Mouse (Mus musculus): ENCODE results near the gene Zfp956. TPM values are rescaled to one million over a fixed set of nuclear protein-coding genes. Genes with fewer than 3 reads are reported as not detected.

Gene Zfp956
- 5.8 and 8.1 TPM in 2 replicates for total RNA-seq (2014; fragmentation: Nextera tagmentation)
- 7.5 and 7.8 TPM in 2 replicates for total RNA-seq (2017)

DNA sequence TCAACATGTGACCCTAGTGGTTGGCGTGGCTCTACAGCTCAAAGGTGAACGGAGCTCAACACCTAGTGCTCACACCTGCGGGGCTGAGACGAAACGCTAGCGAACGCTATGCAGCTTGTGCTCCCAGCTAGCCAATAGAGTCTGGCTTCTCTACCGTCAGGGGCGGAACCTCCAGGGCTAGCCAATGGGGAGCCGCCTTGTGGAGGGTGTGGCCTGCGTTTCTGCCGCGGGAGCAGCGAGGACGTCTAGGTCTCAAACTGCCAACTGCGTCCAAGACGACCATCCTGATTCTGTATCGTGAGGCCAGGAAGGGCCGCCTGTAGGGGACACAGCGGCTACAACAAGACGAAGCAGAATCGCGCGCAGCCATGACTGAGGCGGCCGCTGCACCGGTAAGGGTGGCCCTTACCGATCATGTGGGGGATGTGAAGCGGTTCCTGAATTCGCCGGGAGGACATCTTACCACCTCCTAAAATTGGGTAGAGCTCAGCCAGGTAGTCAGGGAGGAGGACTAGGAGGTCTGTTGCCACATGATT lies at the start of gene Zfp956:
Zfp956 (plus strand) TSS at position 200 of the 536 bp plus-strand sequence.
- peak; percentile 98 for ATAC-seq (replicated peaks; ENCODE audit: poor library complexity, severe bottlenecking)

DNA sequence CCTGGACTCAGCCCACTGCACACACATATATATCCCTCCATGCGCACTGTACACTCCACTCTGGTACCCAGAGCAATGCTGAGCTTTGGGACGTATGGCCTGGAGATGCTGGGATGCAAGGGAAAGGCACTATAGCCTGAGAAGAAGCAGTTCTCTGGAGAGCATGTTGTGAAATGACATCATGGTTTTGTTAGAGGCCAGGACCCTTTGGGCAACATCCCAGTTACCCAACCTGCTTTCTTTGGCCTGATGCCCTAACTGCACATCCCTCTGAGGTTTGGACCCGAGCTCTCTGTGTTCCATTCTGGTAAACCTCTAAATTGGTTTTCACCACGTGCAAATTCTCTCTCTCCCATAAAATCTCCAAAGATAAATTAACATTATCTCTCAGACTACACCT lies 49.6 kb upstream of the Zfp956 start:
- ATAC-seq (replicated peaks; ENCODE audit: poor library complexity, severe bottlenecking), result no peak

DNA sequence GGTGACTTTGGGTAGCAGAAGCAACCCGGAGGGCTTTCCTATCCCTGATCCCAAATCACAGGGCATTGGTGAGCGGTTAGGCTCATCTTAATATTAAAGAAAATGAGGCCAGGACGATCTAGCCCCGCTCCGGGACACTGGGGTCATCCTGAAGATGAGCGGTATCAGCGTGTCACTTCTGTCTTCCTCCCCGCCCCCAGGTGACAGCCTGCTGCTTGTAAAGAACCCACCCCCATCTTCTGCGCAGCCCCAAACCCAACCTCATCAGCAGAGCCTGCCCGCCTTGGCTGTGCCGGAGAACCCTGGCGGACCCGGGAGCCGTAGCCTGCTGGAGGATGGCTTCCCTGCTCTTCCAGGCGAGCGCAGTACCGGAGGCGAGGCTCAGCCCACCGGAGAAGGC lies 48.8 kb upstream of the Zfp956 start:
- ATAC-seq (replicated peaks; ENCODE audit: poor library complexity, severe bottlenecking), result no peak

DNA sequence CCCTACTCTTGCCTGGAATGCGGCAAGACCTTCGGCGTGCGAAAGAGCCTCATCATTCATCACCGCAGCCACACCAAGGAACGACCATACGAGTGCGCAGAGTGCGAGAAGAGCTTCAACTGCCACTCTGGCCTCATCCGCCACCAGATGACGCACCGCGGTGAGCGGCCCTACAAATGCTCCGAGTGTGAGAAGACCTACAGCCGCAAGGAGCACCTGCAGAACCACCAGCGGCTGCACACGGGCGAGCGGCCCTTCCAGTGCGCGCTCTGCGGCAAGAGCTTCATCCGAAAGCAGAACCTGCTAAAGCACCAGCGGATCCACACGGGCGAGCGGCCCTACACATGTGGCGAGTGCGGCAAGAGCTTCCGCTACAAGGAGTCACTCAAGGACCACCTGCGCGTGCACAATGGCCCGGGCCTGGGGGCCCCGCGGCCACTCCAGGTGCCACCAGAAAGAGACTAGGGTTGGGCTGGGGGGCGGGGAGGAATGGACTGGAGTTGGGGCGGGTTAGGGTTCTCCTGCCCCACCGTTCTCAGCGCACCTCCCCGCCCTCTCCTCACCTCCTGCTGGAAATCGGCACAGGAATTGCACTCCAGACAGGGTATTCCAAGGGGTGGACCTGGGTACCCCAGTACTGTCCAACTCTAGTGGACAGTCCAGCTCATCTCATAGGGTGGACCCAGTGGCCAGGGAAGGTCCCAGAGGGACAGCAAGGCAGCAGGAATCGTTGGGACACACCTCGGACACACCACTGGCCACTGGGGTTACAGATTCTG lies 48.1 kb upstream of the Zfp956 start:
- ATAC-seq (replicated peaks; ENCODE audit: poor library complexity, severe bottlenecking), result no peak

DNA sequence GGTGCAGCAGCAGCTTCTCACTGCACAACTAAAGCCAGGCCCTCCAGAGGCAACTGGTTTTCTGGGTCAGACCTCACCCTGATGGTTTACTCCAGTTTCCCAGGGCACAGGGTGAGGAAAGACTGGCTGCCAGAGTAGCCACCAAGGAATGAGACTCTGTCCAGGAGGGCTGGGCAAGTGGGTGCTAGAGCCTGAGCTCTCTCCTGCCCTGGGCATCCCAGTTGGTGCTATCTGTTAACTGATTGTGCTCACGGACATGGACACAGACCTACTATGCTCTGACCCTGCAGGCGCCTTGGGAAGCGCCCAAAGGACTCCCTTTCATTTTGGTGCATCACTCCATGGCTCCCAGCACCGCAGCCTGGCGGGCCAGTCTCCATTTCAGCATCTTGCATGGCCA lies 46.9 kb upstream of the Zfp956 start:
- no peak for ATAC-seq (replicated peaks; ENCODE audit: poor library complexity, severe bottlenecking)

DNA sequence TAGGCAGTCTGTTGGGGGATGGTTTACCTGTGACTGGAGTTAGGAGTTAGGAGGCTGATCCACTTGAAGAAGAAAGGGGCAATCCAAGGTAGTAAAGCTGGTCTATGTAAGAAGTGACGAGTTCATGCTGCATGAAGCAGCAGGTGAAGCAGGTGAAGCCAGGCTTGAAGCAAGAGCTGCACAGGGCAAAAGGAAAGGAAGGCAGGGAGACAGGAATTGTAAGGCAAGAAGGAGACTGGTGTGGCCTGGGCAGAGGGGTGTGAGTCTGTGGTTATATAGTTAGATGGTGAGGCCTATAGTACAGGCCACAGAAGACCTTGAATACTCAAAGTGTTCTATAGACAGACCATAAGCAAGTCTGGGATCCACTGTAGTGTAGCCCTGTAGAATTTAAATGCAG lies 44.2 kb upstream of the Zfp956 start:
- ATAC-seq (replicated peaks; ENCODE audit: poor library complexity, severe bottlenecking), result no peak

DNA sequence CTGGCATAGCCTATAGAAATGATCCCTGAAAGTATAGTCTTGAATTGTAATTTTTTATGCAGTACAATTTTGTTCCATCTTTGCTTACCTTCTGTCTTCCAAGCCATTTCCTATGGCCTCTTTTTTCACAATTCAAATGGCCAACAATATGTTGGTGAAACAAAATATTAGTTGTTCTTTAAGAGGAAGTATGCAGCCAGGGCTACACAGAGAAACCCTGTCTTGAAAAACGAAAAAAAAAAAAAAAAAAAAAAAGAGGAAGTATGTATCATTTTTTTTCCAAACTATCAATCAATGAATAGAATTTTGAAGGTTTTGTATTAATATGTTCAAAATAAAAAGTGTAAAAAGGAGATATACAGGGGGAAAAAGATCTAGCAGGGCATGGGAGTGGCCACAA lies 41.5 kb upstream of the Zfp956 start:
- ATAC-seq (replicated peaks; ENCODE audit: poor library complexity, severe bottlenecking), result peak; percentile 62

DNA sequence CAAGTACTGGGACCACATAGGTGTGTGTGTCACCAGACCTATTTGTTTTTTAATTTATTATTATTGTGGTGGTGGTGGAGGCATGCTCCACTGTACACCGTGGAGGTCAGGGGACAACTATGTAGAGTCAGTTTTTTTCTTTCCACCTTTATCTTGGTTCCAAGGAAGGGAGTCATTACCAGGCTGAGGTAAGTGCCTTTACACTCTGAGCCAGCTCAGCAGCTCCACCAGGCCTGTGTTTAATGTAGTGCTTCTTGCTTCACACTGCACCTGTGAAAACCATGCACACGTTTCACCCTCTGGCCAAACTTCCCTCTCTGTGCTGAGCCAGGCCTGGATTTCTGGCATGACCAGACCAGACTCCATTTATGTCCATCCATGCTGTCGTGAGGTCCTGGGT lies 40.2 kb upstream of the Zfp956 start:
- no peak for ATAC-seq (replicated peaks; ENCODE audit: poor library complexity, severe bottlenecking)

DNA sequence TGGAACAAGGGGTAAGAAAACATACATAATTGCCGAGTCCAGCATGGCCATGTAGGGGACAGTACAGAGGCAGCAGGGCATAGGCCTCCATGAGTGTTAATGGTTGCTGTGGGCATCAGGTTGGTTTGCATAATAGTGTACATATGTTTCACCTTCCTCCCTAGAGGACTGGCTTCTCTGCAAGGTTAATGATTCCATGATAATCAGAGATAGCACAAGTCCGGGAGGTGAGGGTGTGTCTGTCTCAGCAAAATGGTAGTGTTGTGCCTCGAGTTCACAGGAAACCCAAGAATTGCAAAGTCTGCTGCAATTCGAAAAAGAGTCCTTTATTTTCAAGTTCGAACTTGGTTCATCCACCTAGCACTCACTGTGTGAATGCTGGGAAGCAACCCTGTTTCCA lies 36.1 kb upstream of the Zfp956 start:
- no peak for ATAC-seq (replicated peaks; ENCODE audit: poor library complexity, severe bottlenecking)

DNA sequence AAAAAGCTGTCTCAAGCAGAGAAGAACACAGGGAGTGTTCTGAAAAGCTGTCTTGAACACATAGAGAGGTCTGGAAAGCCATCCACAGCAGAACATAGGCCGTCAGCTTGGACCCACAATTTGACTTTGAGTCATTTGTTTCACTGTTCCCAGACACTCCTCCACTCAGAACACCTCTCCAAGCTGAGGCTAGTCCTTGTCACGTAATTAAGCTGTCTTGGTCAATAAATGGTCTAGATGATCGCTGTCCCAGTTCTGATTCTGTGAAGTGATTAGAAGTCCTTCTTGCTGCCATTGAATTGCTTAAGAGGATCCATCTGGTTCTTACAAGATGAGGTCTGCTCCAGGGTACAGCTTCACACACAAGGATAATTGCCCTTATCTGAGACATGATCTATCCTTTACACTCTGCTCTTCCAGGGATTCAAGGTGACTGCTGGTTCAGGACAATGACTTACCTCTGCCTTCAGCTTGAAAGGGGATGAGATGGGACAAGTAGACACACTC lies 34.4 kb upstream of the Zfp956 start:
- ATAC-seq (replicated peaks; ENCODE audit: poor library complexity, severe bottlenecking), result no peak

DNA sequence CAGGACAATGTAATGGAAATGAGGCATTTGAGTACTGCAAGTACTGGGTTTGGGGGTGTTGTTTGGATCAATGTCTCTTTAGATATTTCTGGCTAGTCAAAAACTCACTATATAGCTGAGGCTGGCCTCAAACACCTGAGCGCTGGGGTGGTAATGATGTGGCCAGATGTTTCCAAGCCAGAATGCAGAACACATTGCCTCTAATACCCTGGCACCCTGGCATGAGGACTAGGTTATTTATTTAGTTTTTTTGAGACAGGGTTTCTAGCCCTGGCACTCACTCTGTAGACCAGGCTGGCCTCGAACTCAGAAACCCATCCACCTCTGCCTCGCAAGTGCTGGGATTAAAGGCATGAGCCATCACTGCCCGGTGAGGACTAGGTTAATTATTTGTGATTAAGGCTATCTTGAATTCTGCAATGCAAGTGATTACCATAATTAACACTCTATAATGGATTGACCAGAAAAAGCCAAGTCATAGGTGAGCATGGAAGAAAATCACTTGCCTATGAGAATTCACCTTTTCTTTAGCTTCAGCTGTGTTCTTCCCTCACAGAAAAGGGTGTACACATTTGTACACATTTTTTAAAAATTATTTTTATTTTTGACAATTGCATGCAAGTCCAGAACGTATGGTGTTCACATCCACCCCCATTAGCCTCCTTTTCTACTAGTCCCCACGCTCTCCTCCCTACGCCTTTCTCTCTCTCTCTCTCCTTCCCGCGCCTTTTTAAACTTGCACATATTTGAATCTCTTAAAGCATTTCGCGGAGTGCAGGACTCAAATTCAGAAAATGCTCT lies 33.3 kb upstream of the Zfp956 start:
- 0 out of 2 replicates have a peak, but pooled peaks have one; percentile 2 for ATAC-seq (replicated peaks; ENCODE audit: poor library complexity, severe bottlenecking)

DNA sequence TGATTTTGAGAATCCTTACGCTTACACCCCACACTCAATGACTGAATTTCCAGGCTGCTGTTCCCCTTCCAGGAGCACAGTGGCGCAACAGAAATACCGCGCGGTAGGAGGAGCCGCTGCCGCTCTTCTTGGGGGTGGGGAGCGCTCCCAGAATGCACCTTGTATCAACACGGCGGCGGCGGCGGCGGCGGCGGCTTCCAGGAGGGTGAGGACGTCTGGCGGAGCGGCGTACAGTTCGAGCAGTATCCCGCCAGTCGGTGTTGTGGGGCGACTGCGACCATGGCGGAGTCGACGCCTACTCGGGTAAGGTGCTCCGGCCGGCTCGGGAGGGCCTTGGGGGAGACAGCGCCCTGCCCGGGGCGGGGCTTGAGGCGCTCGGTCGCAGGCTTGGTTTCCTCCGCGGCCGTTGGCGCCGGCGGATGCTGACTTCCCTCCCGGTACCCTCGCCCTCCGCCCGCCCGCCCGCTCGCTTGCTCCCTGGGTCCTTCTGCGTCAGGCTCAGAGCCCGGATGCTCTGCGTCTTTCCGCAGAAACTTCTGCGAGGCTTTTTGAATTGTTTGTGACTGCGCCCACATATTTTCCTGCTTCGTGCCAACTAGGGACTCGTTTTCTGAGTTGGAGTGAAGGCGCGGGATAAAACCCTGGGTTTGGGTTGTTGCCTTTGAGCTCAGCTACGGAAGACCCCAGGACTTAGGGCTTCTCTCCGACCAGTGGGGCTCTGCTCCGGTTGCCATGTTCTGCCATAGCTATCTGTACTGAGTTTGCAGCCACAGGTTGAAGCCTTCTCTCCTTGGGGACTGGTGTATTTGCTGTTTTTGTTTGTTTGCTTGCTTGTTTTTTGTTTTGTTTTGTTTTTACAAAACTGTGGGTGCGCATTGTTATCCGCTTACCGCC lies 32.5 kb upstream of the Zfp956 start, which contains the start of gene Zfp212:
Zfp212 (plus strand) TSS at position 30 of the 894 bp plus-strand sequence.
- peak; percentile 96 for ATAC-seq (replicated peaks; ENCODE audit: poor library complexity, severe bottlenecking)

DNA sequence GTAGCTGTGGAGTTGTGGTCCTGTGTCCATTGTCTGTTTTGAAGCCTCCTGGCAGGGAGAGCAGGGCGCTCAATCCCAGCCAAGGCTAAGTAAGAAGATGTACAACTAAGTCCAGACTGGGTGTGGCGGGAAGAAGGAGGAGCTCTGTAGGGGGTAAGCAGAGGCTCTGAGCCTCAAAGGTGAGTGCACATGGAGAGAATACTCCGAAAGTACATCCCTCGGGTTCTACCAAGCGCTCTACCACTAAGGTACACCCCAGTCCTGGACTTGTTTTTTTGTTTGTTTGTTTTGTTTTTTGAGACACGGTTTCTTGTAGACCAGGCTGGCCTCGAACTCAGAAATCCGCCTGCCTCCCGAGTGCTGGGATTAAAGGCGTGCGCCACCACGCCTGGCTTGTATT lies 10.7 kb upstream of the Zfp956 start:
- ATAC-seq (replicated peaks; ENCODE audit: poor library complexity, severe bottlenecking), result no peak

DNA sequence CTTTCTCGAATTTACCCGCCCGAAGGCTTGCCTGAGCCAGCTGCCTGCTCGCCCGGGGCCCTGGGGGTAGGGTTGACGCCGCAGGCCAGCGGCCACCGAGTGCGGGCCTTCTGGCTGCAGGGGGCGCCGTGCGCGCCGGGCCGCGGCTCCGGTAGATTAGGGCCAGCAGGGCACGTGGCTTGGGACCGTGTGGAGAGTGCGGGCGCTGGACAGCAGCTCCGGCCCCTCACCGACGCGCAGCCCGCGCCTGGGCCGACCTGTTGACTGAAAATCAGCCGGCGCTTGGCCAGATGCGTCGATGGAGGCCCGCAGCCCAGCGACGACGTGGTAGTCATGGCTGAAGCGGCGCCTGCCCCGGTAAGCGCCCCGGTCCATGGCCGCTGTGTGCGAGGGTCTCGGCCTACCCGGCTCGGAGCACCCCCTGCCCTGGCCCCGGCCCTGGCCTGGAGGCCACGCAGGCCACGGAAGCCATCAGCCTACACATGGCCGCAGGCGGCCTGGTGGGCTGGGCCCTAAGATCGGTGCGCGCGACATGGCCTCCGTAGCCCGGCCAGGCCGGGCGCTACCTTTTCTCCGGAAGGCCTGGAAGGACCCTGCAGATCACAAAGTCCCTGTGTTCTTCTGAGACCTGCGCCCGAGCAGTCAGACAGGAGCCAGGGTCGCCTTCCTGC lies 10.0 kb upstream of the Zfp956 start:
- peak; percentile 99 for ATAC-seq (replicated peaks; ENCODE audit: poor library complexity, severe bottlenecking)

DNA sequence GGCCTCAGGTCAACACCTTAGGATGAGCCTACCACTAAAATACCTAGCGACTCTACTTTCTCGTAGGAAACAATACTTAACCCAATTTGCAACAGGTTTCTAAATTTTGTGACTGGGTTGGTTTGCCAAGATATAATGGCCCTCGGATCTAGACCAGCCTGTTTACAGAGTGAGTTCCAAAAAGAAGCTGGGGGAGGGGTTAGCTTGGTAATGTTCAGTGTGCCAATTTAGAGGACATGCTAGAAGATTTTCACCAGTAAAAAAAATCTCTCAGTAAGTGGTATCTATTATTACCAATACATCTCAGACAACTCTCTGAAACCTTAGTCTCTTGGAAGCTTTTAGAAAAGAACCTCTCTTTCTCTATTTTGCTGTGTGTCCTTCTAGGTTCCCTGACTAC lies 9.5 kb upstream of the Zfp956 start:
- no peak for ATAC-seq (replicated peaks; ENCODE audit: poor library complexity, severe bottlenecking)

DNA sequence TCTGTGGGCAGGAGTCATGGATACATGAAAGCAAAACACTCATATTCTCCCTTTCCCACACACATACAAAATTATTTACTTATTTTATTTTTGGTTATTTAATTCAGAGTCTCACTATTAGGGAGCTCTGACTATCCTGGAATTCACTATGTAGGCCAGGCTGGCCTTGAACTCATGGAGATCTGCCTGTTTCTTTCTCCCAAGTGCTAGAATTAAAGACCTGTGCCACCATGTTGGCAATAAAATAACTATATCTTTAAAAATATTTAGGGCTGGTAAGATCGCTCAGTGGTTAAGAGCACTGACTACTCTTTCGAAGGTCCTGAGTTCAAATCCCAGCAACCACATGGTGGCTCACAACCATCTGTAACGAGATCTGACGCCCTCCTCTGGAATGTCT lies 5.8 kb upstream of the Zfp956 start:
- ATAC-seq (replicated peaks; ENCODE audit: poor library complexity, severe bottlenecking), result no peak

DNA sequence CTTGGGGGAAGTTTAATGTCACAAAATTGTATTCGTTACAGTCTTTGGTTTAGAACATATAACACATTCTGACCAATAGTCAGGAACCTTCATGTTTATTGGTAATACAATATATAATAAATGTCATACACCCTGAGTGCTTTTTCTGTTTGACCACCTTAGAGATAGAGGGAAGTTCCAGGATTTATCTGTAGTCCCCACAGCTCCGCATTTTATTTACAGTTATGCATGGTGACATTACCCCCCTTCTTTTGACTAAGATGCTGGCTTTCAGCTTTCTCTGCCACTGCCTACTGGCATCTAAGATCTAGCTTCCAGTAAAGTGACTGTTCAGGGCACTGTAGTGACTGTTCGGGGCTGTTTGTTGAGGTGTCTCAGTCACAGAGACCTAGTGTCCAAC lies 1.2 kb downstream of the Zfp956 start:
- no peak for ATAC-seq (replicated peaks; ENCODE audit: poor library complexity, severe bottlenecking)

DNA sequence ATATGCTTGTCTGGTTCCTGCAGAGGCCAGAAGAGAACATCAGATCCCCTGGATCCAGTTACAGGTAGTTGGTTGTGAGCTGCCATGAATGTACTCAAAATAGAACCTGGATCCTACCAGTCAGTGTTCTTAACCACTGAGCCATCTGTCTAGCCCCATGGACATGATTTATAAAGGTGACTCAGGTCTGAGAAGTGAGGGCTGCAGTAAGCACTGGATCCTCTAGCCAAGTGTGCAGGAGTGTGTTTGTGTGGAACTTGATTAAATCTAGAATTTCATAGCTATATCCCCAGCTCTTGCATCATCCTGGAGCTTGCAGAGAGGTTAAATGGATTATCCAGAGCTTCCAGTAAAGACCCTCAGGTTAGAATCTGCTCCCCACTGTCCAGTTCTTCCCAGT lies 4.6 kb downstream of the Zfp956 start:
- no peak for ATAC-seq (replicated peaks; ENCODE audit: poor library complexity, severe bottlenecking)

DNA sequence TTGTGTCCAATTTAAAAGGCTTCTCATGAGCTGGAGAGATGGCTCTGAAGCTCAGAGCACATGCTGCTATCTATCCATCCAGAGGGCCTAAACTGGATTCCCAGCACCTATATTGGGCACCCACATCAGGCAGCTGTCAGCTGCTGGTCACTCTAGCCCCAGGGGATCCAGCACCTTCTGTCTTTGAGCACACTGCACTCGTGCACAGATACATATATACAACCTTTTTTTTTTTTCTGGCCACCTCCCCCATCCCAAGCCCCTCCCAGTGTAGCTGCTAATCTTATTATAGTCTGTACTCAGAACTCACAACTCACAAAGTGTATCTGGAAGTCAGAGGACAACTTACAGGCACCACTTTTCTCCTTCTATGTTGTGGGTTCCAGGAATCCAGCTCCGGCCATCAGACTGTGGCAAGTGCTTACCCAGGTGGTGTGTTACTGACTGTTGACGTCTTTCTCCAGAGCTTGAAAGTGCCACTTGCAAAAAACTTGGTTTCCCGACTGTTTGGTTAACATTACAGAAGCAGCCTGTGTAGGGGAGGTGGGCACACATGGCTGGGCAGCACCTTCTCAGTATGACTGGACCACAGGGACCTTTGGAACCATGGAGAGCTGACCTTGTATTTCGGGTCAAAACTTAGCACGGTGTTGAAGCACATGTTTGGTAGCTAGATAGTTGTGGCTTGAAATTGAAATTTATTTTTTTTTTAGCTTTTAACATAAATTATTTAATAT lies 7.7 kb downstream of the Zfp956 start:
- ATAC-seq (replicated peaks; ENCODE audit: poor library complexity, severe bottlenecking), result no peak

Measured in granulocyte monocyte progenitor cell, adult 5-6 weeks (primary cell).